Mouse (Mus musculus) stomach, embryonic 15.5 days (tissue): Measurements from ENCODE around the gene Tshr. TPM values are rescaled to one million over a fixed set of nuclear protein-coding genes. Genes with fewer than 3 reads are reported as not detected.
"Not testable (repeated sequence)": the region's sequence is repeated elsewhere in the genome, so short reads cannot be mapped to it uniquely, and the experiment has no call there.

Source experiments
- ATAC-seq: fragments of 200-750 bp; cut with Nextera tagmentation; 2 replicates; pipeline ENCODE4 v1.8.0; 2017; ENCODE audit warnings: low read depth, moderate number of reproducible peaks, moderate TSS enrichment; ENCODE audit not compliant: insufficient read depth, low FRiP score
- H3K27ac ChIP-seq: fragments of 300-500 bp; sonication (generic); 2 replicates; pipeline ENCODE4 v1.5.1; 2015; ENCODE audit warnings: mild to moderate bottlenecking, inconsistent platforms
- H3K27me3 ChIP-seq: fragments of 300-500 bp; sonication (generic); replicated peaks from 2 replicates; pipeline ENCODE4 v1.6.1; 2015; ENCODE audit warnings: inconsistent platforms
- H3K36me3 ChIP-seq: fragments of 300-500 bp; sonication (generic); 2 replicates; pipeline ENCODE4 v1.6.1; 2015; ENCODE audit warnings: inconsistent platforms
- H3K4me1 ChIP-seq: fragments of 300-500 bp; sonication (generic); 2 replicates; pipeline ENCODE4 v1.6.1; 2015; ENCODE audit warnings: inconsistent platforms
- H3K4me2 ChIP-seq: fragments of 300-500 bp; sonication (generic); 2 replicates; pipeline ENCODE4 v1.6.1; 2015; ENCODE audit warnings: mild to moderate bottlenecking, inconsistent platforms
- H3K4me3 ChIP-seq: fragments of 300-500 bp; sonication (generic); replicated peaks from 2 replicates; pipeline ENCODE4 v1.5.1; 2015; ENCODE audit warnings: inconsistent platforms
- H3K9ac ChIP-seq: fragments of 300-500 bp; sonication (generic); 2 replicates; pipeline ENCODE4 v1.6.1; 2015; ENCODE audit warnings: inconsistent platforms
- H3K9me3 ChIP-seq: fragments of 300-500 bp; sonication (generic); 2 replicates; pipeline ENCODE4 v1.6.1; 2016; ENCODE audit warnings: inconsistent platforms
- WGBS: fragments of 180-500 bp; shearing (Covaris S2); methylation state at CpG from one replicate; pipeline ENCODE4 v1.1.7; 2015; 5-methylcytosine and 5-hydroxymethylcytosine counted together
- polyA plus RNA-seq: library from polyadenylated mRNA; unstranded; fragments of >200 nt; fragmentation: Nextera tagmentation; extraction: Ambion mirVana; gene quantifications from 2 replicates; pipeline ENCODE4 v1.2.1, GENCODE M21; 2015

The Tshr gene
- polyA plus RNA-seq, result 0.53 and 0.63 TPM in 2 replicates

DNA sequence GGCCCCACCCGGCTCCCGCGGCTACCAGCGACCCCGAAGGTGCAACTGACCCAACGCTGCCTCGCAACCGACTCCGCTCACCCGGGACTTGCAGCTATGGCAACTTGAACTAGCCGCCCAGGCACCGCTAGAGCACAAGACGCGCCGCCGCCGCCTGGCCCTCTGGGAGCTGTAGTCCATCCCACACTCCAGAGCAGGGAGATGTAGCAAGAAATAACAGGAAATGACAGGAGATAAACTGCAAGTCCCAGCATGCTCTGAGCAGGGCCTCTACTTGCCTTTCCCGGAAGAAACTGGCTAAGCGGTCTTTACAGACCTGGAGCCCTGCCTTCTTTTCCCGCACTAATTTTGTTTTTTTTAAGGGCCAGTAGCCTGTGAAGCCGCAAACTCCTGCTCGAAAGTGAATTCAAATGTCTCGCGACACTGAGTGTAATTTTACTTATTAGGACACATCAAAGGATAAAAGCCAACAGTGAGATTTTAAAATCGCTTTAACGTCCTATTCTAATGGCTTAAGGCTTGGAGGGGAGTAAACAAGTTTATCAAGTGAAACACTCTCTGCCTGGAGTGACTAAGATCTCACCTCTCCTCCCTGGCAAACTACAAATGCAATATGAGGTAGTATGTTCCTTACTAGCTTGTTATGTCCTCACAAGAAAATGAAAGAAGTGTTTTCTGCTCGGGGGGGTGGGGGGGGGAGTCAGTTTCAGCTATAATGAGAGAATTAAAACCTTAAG, at the start of gene Tshr, which contains the start of gene Cep128:
TSS of gene Tshr (plus strand) at position 283 of the 737 bp plus-strand sequence.
TSS of gene Cep128 (minus strand) at position 129 of the 737 bp plus-strand sequence.
- no peaks in the 10 kb centered on the region for H3K27me3 ChIP-seq
- peak within 1 kb of the TSS; percentile 37; the same call in 1 of the 2 replicates for H3K9ac ChIP-seq
- no peaks in the 10 kb centered on the region for H3K36me3 ChIP-seq
- ATAC-seq, result peak; percentile 100
- 2% methylated on average over 27 of the region's 27 CpGs for WGBS
- peak within 1 kb of the TSS; percentile 77 for H3K4me3 ChIP-seq
- H3K4me1 ChIP-seq, result peaks cover 4% of the 10 kb centered on the region; the same call in 1 of the 2 replicates
- peak within 1 kb of the TSS; percentile 91 for H3K4me2 ChIP-seq
- H3K9me3 ChIP-seq, result no peaks in the 10 kb centered on the region
- H3K27ac ChIP-seq, result no peak within 1 kb of the TSS

DNA sequence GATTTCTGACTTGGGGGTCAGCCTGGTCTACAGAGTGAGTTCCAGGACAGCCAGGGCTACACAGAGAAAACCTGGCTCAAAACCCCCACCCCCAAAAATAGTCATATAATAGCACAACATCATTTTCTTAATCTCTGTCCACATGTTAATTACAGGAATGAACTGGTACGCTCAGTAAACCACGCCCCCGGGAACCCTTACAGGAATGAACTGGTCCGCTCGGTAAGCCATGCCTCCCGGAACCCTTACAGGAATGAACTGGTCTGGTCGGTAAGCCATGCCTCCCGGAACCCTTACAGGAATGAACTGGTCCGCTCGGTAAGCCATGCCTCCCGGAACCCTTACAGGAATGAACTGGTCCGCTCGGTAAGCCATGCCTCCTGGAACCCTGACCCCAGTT, 45.7 kb upstream of the Tshr start:
- ATAC-seq, H3K4me1 ChIP-seq, H3K36me3 ChIP-seq, H3K4me3 ChIP-seq, H3K9ac ChIP-seq, H3K9me3 ChIP-seq, H3K4me2 ChIP-seq, H3K27me3 ChIP-seq, H3K27ac ChIP-seq: not testable (repeated sequence)
- 96% methylated on average over 13 of the region's 13 CpGs for WGBS

- H3K9ac ChIP-seq, result no peak overlapping the region
- H3K4me1 ChIP-seq, result no peaks in the 10 kb centered on the region
- WGBS, result 87% methylated on average over 8 of the region's 8 CpGs
- no peak overlapping the region for H3K4me3 ChIP-seq
- H3K27ac ChIP-seq, result no peak overlapping the region
- H3K36me3 ChIP-seq, result no peaks in the 10 kb centered on the region
- H3K4me2 ChIP-seq, result no peak overlapping the region
- H3K27me3 ChIP-seq, result no peaks in the 10 kb centered on the region
- ATAC-seq, result peak; percentile 65
- H3K9me3 ChIP-seq, result no peaks in the 10 kb centered on the region
Measured at GRCm38 (mm10) chr12:91353783-91354182, 30.6 kb upstream of the Tshr start.

DNA sequence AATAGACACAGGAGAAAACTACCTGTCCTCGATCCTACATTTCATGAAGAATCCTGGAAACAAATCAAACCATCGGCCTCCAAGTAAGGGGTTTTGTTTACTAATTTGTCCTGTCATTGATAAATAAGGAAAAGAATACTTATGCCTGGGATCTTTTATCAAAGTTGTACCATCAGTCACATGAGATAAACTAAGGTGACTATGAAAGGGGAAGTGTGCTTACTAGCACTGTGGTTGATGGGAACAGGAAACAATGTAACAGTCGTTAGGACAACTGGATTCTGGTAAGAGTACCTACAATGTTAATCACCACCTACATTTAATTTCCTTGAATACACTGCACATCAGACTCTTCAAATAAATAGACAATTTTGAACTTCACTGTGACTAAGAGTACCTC, 15.2 kb upstream of the Tshr start:
- H3K4me3 ChIP-seq, result no peak overlapping the region

GRCm38 (mm10) chr12:91383516-91384264, 673 bp upstream of the Tshr start:
- peak overlapping the region; percentile 91 for H3K4me2 ChIP-seq
- H3K9ac ChIP-seq, result peak overlapping the region; percentile 37; the same call in 1 of the 2 replicates
- peaks cover 4% of the 10 kb centered on the region; the same call in 1 of the 2 replicates for H3K4me1 ChIP-seq
- peak; percentile 53 for ATAC-seq
- no peaks in the 10 kb centered on the region for H3K9me3 ChIP-seq
- WGBS, result 3% methylated on average over 22 of the region's 22 CpGs
- H3K36me3 ChIP-seq, result no peaks in the 10 kb centered on the region
- H3K4me3 ChIP-seq, result peak overlapping the region; percentile 77
- H3K27me3 ChIP-seq, result no peaks in the 10 kb centered on the region
- H3K27ac ChIP-seq, result no peak overlapping the region

More for the DNA sequence above, 15.2 kb upstream of the Tshr start:
- Histone ChIP-seq H3K9ac (no peak overlapping the region), H3K27ac (no peak overlapping the region), H3K36me3 (peaks cover 4% of the 10 kb centered on the region; the same call in 1 of the 2 replicates), H3K4me2 (no peak overlapping the region), H3K9me3 (no peaks in the 10 kb centered on the region), H3K27me3 (no peaks in the 10 kb centered on the region), H3K4me1 (no peaks in the 10 kb centered on the region)
- ATAC-seq, result no peak
- 73% methylated on average over 3 of the region's 3 CpGs for WGBS

GRCm38 (mm10) chr12:91400232-91401048, 16.1 kb downstream of the Tshr start:
- under 1% methylated on average over 38 of the region's 38 CpGs for WGBS

DNA sequence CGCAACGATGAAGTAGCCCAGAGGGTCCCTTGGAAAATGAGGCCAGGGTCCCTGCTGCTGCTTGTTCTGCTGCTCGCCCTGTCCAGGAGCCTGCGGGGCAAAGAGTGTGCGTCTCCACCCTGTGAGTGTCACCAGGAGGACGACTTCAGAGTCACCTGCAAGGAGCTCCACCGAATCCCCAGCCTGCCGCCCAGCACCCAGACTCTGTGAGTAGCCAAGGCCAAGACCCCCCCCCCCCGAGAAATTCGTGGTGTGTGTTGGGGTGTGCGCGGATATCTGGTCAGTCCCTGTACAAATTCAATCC, 16.6 kb downstream of the Tshr start:
- H3K9me3 ChIP-seq, result no peaks in the 10 kb centered on the region
- no peak overlapping the region for H3K27ac ChIP-seq
- H3K27me3 ChIP-seq, result 0 out of 2 replicates have a peak, but pooled peaks cover 6% of the 10 kb centered on the region
- no peak for ATAC-seq
- H3K9ac ChIP-seq, result no peak overlapping the region
- peak overlapping the region; percentile 89 for H3K4me2 ChIP-seq
- peak overlapping the region; percentile 49 for H3K4me3 ChIP-seq
- no peaks in the 10 kb centered on the region for H3K36me3 ChIP-seq
- H3K4me1 ChIP-seq, result 0 out of 2 replicates have a peak, but pooled peaks cover 4% of the 10 kb centered on the region
- 9% methylated on average over 12 of the region's 12 CpGs for WGBS

More at GRCm38 (mm10) chr12:91400232-91401048, 16.1 kb downstream of the Tshr start:
- H3K4me1 ChIP-seq, result 0 out of 2 replicates have a peak, but pooled peaks cover 4% of the 10 kb centered on the region
- H3K27ac ChIP-seq, result no peak overlapping the region
- peak overlapping the region; percentile 49 for H3K4me3 ChIP-seq
- peak overlapping the region; percentile 89 for H3K4me2 ChIP-seq
- H3K9me3 ChIP-seq, result no peaks in the 10 kb centered on the region
- H3K36me3 ChIP-seq, result no peaks in the 10 kb centered on the region
- 0 out of 2 replicates have a peak overlapping the region, but pooled peaks have one; percentile 12 for H3K9ac ChIP-seq
- ATAC-seq, result peak; percentile 82
- 0 out of 2 replicates have a peak, but pooled peaks cover 6% of the 10 kb centered on the region for H3K27me3 ChIP-seq

GRCm38 (mm10) chr12:91410306-91410705, 25.9 kb downstream of the Tshr start:
- Histone ChIP-seq H3K27me3 (no peaks in the 10 kb centered on the region), H3K4me2 (no peak overlapping the region), H3K9ac (no peak overlapping the region), H3K4me3 (no peak overlapping the region), H3K36me3 (no peaks in the 10 kb centered on the region), H3K27ac (no peak overlapping the region), H3K4me1 (no peaks in the 10 kb centered on the region), H3K9me3 (no peaks in the 10 kb centered on the region)
- 78% methylated on average over 4 of the region's 4 CpGs for WGBS
- ATAC-seq, result no peak

GRCm38 (mm10) chr12:91412461-91413182, 28.3 kb downstream of the Tshr start:
- ATAC-seq, result no peak
- Histone ChIP-seq H3K4me2 (no peak overlapping the region), H3K4me1 (no peaks in the 10 kb centered on the region), H3K9me3 (no peaks in the 10 kb centered on the region), H3K27ac (no peak overlapping the region), H3K4me3 (no peak overlapping the region), H3K27me3 (no peaks in the 10 kb centered on the region), H3K9ac (no peak overlapping the region), H3K36me3 (no peaks in the 10 kb centered on the region)
- WGBS, result 59% methylated on average over 7 of the region's 7 CpGs

GRCm38 (mm10) chr12:91415112-91415511, 30.7 kb downstream of the Tshr start:
- Histone ChIP-seq H3K4me2 (no peak overlapping the region), H3K36me3 (no peaks in the 10 kb centered on the region), H3K9me3 (no peaks in the 10 kb centered on the region), H3K27ac (no peak overlapping the region), H3K27me3 (no peaks in the 10 kb centered on the region), H3K4me1 (no peaks in the 10 kb centered on the region), H3K9ac (no peak overlapping the region), H3K4me3 (no peak overlapping the region)
- WGBS, result 60% methylated on average over 6 of the region's 6 CpGs
- no peak for ATAC-seq

- WGBS, result 92% methylated on average over 7 of the region's 7 CpGs
- ATAC-seq, result no peak
- Histone ChIP-seq H3K36me3 (no peaks in the 10 kb centered on the region), H3K27ac (no peak overlapping the region), H3K9ac (no peak overlapping the region), H3K4me2 (no peak overlapping the region), H3K4me1 (no peaks in the 10 kb centered on the region), H3K4me3 (no peak overlapping the region), H3K27me3 (no peaks in the 10 kb centered on the region), H3K9me3 (no peaks in the 10 kb centered on the region)
Measured at GRCm38 (mm10) chr12:91416828-91417227, 32.5 kb downstream of the Tshr start.
